Mouse (Mus musculus): ENCODE measurements around the gene Prrg1.

DNA sequence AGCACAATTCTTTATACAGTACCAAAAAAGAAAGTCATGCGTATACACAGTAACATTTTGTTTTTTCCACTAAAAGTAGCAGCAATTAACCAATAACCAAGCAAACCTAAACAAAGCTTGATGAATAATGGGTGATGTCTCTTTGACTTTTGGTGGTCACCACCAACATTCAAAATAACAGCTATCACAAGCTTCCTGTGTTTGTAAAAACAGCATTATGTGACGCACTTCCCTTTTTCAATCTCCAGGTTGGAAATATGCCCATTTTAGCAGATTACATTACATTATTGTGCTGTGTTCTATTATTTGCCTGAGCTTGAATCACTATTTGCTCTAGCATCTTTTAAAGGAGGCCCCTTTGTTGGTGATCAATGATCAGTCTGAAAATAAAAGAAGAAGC is 65.4 kb downstream of the Prrg1 start:
- TF ChIP-seq EP300 (IDR thresholded peaks at IDR 0.05; ENCODE audit: low read depth) (no peak), CTCF (IDR thresholded peaks at IDR 0.05; ENCODE audit: low read depth) (no peak)
